Mouse (Mus musculus) cerebellum, adult 2 months (tissue): Measurements from ENCODE around the gene Slc38a2.

Experiments
- CTCF ChIP-seq: fragments of 200-500 bp; IDR thresholded peaks from 2 replicates; pipeline ENCODE4 v1.5.1; 2011; ENCODE audit warnings: low read depth, mild to moderate bottlenecking, control low read depth, low read length, moderate library complexity, borderline replicate concordance; ENCODE audit not compliant: insufficient read depth
- POLR2A ChIP-seq: fragments of 200-500 bp; IDR thresholded peaks from 2 replicates; pipeline ENCODE4 v1.6.1; 2011; ENCODE audit warnings: low read length, control low read depth, borderline replicate concordance; ENCODE audit not compliant: insufficient read depth

- TF ChIP-seq CTCF = no peak
- no peak for TF ChIP-seq POLR2A
Observed at GRCm38 (mm10) chr15:96702466-96703031, 3.0 kb upstream of the Slc38a2 start.
